Mouse (Mus musculus) liver, adult (tissue): ENCODE results near the gene Ints13.
A peak's percentile ranks its signal among the peaks of the same experiment; 100 is the strongest.

ENCODE experiments used
- GATA4 ChIP-seq: IDR thresholded peaks from 2 replicates; pipeline ENCODE4 v1.6.1; 2014; ENCODE audit warnings: mild to moderate bottlenecking, low read length; ENCODE audit not compliant: insufficient replicate concordance

Ints13 gene

GRCm38 (mm10) chr6:146572073-146572472 is 5.6 kb downstream of the Ints13 start:
- TF ChIP-seq GATA4, result no peak

DNA sequence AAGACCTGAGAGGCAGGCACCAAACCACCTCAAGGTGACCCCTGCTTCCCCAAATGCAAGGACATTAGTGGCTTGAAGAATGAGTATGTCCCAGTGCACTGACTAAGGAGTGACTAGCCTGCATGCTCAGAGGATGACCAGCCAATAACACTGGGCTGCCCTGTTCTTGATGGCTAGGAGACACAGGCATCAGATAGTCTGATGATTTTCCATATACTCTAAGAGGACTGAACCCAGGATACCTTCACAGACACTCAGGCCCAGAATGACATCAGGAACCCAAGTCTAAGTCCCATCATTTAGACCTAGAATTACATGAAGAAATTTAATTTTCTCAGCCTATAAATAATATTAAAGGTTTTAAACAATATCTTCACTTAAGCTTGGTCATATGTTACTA is 26.3 kb downstream of the Ints13 start:
- TF ChIP-seq GATA4, result no peak

DNA sequence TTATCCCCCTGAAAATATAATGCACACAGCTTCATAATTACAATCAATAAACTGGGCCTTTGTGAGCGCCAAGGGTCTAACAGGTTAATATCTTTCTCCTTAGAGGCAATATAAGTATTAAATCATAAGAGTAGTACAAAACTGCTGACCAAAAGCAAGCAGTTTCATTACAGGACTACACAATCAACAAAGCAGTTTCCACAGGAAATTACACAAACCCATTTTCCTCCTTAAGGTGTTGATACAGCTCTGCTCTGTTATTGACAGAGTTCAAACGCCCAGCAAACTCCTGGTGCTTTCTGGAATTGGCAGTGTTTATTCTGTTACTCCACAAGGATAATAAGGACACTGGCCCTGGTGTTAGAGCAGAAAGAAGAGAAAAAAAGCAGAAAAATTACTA is 27.2 kb downstream of the Ints13 start:
- TF ChIP-seq GATA4, result no peak

- TF ChIP-seq GATA4, result no peak
Measured at GRCm38 (mm10) chr6:146545289-146545865, 32.3 kb downstream of the Ints13 start.

GRCm38 (mm10) chr6:146544622-146545021 is 33.0 kb downstream of the Ints13 start:
- no peak for TF ChIP-seq GATA4

DNA sequence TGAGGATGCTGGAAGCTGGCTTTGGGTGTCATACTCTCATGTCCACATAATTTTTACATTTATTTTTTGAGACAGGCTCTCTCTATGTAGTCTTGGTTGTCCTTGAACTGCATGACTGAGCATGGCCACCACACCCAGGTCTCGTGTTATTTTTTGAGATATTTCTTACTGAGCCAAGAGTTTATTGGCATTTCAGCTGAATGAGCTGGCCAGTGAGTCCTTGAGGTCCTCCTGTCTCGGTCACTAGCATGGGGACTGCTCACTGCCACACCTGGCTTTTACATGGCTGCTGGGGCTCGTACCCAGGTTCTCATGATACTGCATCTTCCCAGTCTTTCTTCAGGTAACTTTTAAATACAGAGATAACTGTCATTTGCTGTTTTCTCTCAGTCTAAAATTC is 37.2 kb downstream of the Ints13 start:
- TF ChIP-seq GATA4, result no peak

DNA sequence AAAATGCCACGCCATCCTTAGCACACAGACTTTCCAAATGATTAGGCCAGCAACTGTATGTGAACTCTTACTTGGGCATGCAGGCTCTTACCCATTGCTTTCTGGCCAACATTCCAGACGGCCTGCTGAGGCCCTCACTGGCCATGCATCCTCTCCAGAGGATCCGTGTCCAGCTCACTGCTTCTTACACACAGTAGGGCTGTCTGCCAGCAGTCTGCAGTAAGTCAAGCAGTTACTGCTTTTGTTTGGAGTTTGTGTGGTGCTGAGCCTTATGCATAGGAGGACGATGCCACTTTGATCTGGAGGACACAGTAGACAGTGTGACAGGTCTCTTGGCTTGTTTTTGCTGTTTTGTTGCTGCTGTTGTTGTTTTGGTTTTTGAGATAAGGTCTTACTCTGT is 39.0 kb downstream of the Ints13 start:
- TF ChIP-seq GATA4, result no peak

- no peak for TF ChIP-seq GATA4
Measured at GRCm38 (mm10) chr6:146538071-146538470, 39.6 kb downstream of the Ints13 start.

- TF ChIP-seq GATA4, result no peak
Measured at GRCm38 (mm10) chr6:146537111-146537510, 40.5 kb downstream of the Ints13 start.

DNA sequence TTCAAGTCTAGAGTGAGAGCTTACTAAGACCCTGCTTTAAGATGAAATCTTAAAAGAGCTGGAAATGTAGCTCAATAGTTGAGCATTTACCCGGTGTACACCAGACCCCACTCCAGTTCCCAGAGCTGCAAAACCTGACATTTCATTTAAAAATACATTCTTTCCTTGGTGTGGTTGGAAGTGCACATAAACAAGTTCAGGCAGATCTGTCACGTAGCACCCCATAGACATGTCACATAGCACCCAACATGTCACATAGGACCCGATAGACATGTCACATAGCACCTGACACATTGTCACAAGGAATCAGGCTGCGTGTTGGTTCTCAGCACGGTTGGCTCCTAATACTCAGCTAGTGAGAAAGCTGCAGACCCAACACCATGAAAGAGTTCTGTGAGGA is 42.1 kb downstream of the Ints13 start:
- no peak for TF ChIP-seq GATA4

GRCm38 (mm10) chr6:146533146-146533545 is 44.5 kb downstream of the Ints13 start:
- no peak for TF ChIP-seq GATA4

DNA sequence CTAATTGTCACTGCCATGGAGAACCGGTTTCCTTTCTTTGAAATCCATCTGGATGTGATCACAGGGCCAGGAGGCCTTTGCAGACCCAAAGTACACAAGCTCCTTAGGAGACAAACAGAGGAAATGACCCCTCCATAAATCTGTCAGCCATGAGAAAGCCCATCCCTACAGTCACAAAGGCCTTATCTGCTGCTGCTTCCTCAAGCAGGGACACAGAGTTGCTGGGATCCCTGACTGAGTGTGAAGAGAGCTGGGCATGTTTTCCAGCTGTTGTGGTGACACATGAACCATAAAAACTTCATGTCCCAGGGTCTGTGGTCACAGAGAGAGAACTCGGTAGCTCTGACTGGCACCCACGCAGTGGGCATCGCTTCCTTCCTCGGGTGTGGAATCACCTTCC is 46.9 kb downstream of the Ints13 start:
- TF ChIP-seq GATA4, result peak; percentile 94; the same call in 1 of the 2 replicates

DNA sequence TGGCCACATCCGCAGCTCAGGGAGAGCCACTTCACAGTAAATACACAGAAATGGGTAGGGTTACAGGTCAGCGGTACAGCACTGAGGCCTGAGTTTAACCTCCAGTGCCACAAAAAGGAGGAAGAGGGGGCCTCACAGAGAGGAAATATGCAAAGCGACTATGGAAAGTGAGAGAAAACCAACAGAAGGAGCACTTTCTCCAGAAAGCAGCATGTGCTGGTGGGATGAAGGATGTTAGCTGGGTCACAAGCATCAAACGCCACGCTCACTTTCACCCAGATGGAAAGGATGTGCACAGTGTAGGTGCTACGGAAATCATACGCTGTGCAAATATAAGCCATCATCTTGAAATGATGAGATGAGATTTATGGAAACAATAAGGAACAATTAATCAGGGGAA is 47.3 kb downstream of the Ints13 start:
- no peak for TF ChIP-seq GATA4

DNA sequence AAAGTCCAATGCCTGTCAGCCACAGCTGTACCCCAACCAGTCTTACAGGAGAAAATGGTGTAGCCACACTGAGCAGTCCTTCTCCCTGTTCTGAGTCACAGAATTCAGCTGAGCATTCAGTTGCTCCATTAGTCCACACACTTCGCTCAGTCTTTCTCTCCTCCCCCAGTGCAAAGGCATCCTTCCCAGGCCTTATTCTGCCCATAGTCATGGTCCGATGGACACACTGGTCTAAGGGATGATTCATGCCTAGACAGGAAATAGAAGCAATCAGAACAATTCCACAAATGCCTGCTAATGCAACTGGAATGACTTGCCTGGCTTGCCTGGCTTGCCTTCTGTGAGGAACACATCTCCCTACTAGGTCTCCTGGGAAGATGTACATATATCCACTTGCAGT is 50.1 kb downstream of the Ints13 start:
- no peak for TF ChIP-seq GATA4

DNA sequence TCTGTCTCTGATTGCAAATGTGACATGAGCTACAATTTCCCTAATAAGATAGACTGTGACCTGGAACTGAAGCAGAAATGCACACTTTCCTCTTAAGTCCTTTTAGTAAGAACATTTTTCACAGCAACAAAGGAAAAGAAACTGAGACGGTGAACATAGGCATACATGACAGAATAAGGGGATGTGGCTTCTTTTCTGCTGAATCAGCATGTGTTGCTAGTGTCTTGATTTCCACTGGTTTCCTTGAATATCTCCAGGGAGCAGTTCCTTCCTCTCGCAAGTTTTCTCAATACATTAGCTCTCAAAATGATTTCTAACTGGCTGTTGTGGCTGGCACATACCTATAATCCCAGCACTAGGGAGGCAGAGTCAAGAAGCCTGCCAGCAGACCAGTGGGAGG is 52.1 kb downstream of the Ints13 start:
- TF ChIP-seq GATA4, result no peak

DNA sequence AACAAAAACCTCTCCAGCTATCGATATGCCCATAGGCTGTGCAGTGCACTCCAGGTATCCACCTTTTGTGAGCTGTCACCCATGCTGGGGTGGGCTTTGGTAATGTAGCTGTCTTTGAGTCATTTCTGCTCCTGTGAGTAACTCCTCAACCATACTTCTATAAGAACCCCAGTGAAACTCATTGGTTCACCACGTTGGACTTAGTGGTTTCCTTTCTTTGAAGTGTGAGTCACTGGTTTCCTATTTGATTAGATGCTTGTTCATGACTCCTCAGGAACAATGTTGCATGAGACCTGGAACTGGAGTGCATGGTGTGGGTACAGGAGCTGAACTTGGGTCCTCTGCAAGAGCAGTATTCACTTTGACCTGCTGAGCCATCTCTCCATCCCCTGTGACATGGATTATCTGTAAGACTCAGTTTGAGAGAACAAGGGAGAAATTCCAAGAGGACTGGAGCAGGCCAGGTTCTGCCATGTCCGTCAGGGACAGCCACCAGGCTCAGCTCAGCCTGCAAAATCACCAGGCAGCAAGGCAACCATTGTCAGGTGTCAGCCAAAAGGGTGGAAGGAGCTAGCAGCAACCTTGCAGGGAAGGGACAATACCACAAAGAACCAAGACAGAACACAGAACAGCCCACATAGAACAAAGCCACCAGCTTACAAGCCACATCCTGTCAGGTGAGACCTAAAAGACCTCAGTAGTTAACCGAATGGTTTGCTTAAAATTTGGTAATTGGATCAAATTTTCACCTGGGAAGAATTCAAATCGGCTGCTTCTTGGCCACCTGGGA is 56.0 kb downstream of the Ints13 start:
- TF ChIP-seq GATA4, result no peak

DNA sequence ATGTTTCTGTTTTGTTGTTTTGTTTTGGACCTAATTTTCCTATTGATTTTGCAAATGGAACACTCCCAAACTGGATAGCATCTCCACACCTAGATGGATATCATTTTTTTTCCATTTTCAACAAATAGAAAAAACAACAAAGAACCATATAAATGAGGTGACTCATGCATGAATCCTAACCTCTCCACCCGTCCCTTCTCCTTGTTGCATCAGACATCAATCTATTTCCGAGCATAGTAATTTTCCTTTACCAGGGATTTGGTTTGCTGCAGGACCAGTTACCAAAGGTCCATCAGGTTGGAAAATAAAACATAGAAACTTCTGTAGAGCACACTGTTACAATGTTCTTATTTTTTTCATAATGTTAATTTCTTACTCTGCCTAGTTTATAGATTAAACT is 58.6 kb downstream of the Ints13 start:
- TF ChIP-seq GATA4, result no peak

DNA sequence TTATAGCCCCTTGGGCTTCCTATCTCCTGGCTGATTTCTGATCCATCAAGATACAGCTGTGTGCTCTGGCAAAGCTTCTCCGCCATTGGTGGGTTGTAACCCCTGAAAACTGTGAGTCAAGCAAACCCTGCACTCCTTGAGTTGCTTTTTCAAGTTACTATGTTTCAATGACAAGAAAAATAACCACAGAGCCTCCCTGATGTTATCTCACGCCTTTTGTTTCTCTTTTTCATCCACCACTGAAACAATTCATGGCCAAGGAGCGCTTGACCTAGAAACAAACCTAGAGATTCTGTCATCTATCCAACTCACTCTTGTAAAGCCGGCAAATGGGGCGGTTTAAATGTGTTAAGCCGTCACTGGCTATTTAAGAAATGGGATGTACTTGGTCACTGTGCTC is 61.7 kb downstream of the Ints13 start:
- TF ChIP-seq GATA4, result no peak

GRCm38 (mm10) chr6:146514531-146514948 is 63.1 kb downstream of the Ints13 start:
- no peak for TF ChIP-seq GATA4
